Mouse (Mus musculus) stomach, postnatal 0 days (tissue): ENCODE data around the gene Gm17387. TPM values are rescaled to one million over a fixed set of nuclear protein-coding genes. Genes with fewer than 3 reads are reported as not detected.

Experiments
- ATAC-seq: fragments of 200-750 bp; cut with Nextera tagmentation; 2 replicates; pipeline ENCODE4 v1.8.0; 2017; ENCODE audit not compliant: low FRiP score, low TSS enrichment
- DNase-seq: peaks from one replicate; pipeline ENCODE4 v3.0.0-alpha.2; 2016; ENCODE audit warnings: low spot score
- H3K27ac ChIP-seq: fragments of 300-500 bp; sonication (generic); replicated peaks from 2 replicates; pipeline ENCODE4 v1.5.1; 2014; ENCODE audit warnings: mild to moderate bottlenecking, control low read depth
- H3K27me3 ChIP-seq: fragments of 300-500 bp; sonication (generic); 2 replicates; pipeline ENCODE4 v1.6.1; 2014; ENCODE audit warnings: low read length; ENCODE audit not compliant: control insufficient read depth, insufficient read depth
- H3K36me3 ChIP-seq: fragments of 300-500 bp; sonication (generic); 2 replicates; pipeline ENCODE4 v1.6.1; 2014; ENCODE audit warnings: low read length, mixed read lengths; ENCODE audit not compliant: control insufficient read depth, insufficient read depth
- H3K4me1 ChIP-seq: fragments of 300-500 bp; sonication (generic); replicated peaks from 2 replicates; pipeline ENCODE4 v1.6.1; 2014; ENCODE audit warnings: antibody characterized with exemption; ENCODE audit not compliant: control insufficient read depth, insufficient read depth
- H3K4me2 ChIP-seq: fragments of 300-500 bp; sonication (generic); replicated peaks from 2 replicates; pipeline ENCODE4 v1.6.1; 2014; ENCODE audit warnings: low read depth, mild to moderate bottlenecking, control low read depth, moderate library complexity
- H3K4me3 ChIP-seq: fragments of 300-500 bp; sonication (generic); 2 replicates; pipeline ENCODE4 v1.5.1; 2014; ENCODE audit warnings: low read depth, low read length, control low read depth
- H3K9ac ChIP-seq: fragments of 300-500 bp; sonication (generic); 2 replicates; pipeline ENCODE4 v1.6.1; 2014; ENCODE audit warnings: mild to moderate bottlenecking, low read length, control low read depth, mixed read lengths
- H3K9me3 ChIP-seq: fragments of 300-500 bp; sonication (generic); 2 replicates; pipeline ENCODE4 v1.6.1; 2016; ENCODE audit warnings: low read length; ENCODE audit not compliant: control insufficient read depth
- CTCF ChIP-seq: IDR thresholded peaks from 2 replicates; pipeline ENCODE4 v1.5.1; 2016; ENCODE audit warnings: antibody characterized with exemption, low read depth, mild to moderate bottlenecking, moderate library complexity
- EP300 ChIP-seq: optimal IDR thresholded peaks from 2 replicates; pipeline ENCODE3; 2016; ENCODE audit warnings: antibody characterized with exemption
- WGBS: fragments of 180-500 bp; shearing (Covaris S2); extraction: QIAGEN DNeasy Blood & Tissue Kit; methylation state at CpG from one replicate; pipeline ENCODE4 v1.1.7; 2014; 5-methylcytosine and 5-hydroxymethylcytosine counted together
- polyA plus RNA-seq: library from polyadenylated mRNA; unstranded; fragments of >200 nt; fragmentation: Nextera tagmentation; extraction: Ambion mirVana; gene quantifications from 2 replicates; pipeline ENCODE4 v1.2.1, GENCODE M21; 2015

The Gm17387 gene
- polyA plus RNA-seq, 1 experiment from 2014 or later: not detected

DNA sequence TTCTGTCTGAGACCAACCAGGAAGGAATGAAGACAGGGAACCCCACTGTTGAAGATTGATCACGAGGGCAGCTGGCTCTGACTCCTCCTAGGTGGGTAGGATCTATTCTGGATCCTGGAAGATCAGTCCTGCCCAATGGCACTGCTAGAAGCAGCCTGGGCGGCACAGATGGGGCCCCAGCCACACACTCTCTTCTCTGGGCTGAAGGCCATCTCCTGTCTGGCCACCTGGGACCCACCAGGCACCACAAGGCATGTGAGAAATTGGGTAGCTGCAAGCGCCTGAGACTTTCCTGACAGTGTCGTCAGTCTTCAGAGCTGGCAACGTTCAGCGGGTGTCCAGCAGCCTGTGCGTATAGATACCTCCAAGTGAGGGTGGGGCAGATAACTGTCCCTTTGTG lies 33.6 kb downstream of the Gm17387 start:
- no peaks in the 10 kb centered on the region for H3K36me3 ChIP-seq
- no peak for DNase-seq
- no peaks in the 10 kb centered on the region for H3K27me3 ChIP-seq
- H3K4me3 ChIP-seq: no peak overlapping the region
- ATAC-seq: no peak
- no peaks in the 10 kb centered on the region for H3K9me3 ChIP-seq
- 82% methylated on average over 7 of the region's 7 CpGs for WGBS
- TF ChIP-seq CTCF (no peak), EP300 (no peak)
- no peak overlapping the region for H3K9ac ChIP-seq
- no peak overlapping the region for H3K4me2 ChIP-seq
- H3K4me1 ChIP-seq: 0 out of 2 replicates have a peak, but pooled peaks cover 4% of the 10 kb centered on the region
- no peak overlapping the region for H3K27ac ChIP-seq

DNA sequence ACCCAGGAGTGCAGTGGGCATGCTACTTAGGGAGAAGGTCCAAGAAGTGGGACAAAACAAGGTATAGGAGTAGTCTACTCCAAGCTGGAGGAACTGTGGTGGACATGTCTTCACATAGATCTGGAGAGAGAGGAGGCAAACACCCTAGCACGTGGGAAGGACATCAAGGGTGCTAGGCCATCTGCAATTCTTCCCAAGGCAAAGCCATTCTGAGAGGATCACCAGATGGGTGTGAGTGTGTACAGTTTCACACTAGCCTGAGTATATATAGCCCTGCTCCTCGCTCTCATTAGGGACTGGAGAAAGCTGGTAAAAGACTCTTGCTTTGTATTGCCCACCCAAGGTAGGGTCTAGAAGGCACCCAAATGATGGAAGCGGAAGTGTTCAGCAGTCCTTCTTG lies 34.4 kb downstream of the Gm17387 start:
- H3K27ac ChIP-seq: no peak overlapping the region
- no peak overlapping the region for H3K9ac ChIP-seq
- WGBS: 93% methylated on average over 3 of the region's 3 CpGs
- H3K36me3 ChIP-seq: no peaks in the 10 kb centered on the region
- ATAC-seq: no peak
- no peaks in the 10 kb centered on the region for H3K27me3 ChIP-seq
- no peak overlapping the region for H3K4me2 ChIP-seq
- 0 out of 2 replicates have a peak, but pooled peaks cover 4% of the 10 kb centered on the region for H3K4me1 ChIP-seq
- H3K4me3 ChIP-seq: no peak overlapping the region
- no peak for TF ChIP-seq EP300
- no peak for TF ChIP-seq CTCF
- H3K9me3 ChIP-seq: no peaks in the 10 kb centered on the region
- no peak for DNase-seq

- ATAC-seq: peak; percentile 68
- Histone ChIP-seq H3K36me3 (no peaks in the 10 kb centered on the region), H3K4me1 (0 out of 2 replicates have a peak, but pooled peaks cover 4% of the 10 kb centered on the region), H3K27ac (no peak overlapping the region), H3K9me3 (no peaks in the 10 kb centered on the region), H3K9ac (no peak overlapping the region), H3K27me3 (no peaks in the 10 kb centered on the region), H3K4me2 (no peak overlapping the region), H3K4me3 (no peak overlapping the region)
- DNase-seq: peak; percentile 73
- WGBS: 60% methylated on average over 7 of the region's 7 CpGs
- TF ChIP-seq EP300: no peak
- TF ChIP-seq CTCF: no peak
Observed at GRCm38 (mm10) chr7:141064175-141064574, 35.2 kb downstream of the Gm17387 start.

GRCm38 (mm10) chr7:141064576-141064975 lies 35.6 kb downstream of the Gm17387 start:
- H3K4me3 ChIP-seq: no peak overlapping the region
- no peak overlapping the region for H3K4me2 ChIP-seq
- TF ChIP-seq CTCF (no peak), EP300 (no peak)
- ATAC-seq: no peak
- no peak overlapping the region for H3K27ac ChIP-seq
- H3K9ac ChIP-seq: no peak overlapping the region
- no peaks in the 10 kb centered on the region for H3K9me3 ChIP-seq
- no peaks in the 10 kb centered on the region for H3K36me3 ChIP-seq
- no peaks in the 10 kb centered on the region for H3K27me3 ChIP-seq
- WGBS: 81% methylated on average over 7 of the region's 7 CpGs
- H3K4me1 ChIP-seq: 0 out of 2 replicates have a peak, but pooled peaks cover 4% of the 10 kb centered on the region
- no peak for DNase-seq

- ATAC-seq (no peak), DNase-seq (no peak)
- WGBS: 80% methylated on average over 19 of the region's 19 CpGs
- Histone ChIP-seq H3K36me3 (no peaks in the 10 kb centered on the region), H3K27ac (no peak overlapping the region), H3K4me3 (no peak overlapping the region), H3K4me2 (no peak overlapping the region), H3K4me1 (no peaks in the 10 kb centered on the region), H3K9me3 (no peaks in the 10 kb centered on the region), H3K9ac (no peak overlapping the region), H3K27me3 (no peaks in the 10 kb centered on the region)
- no peak for TF ChIP-seq CTCF
- no peak for TF ChIP-seq EP300
Observed at GRCm38 (mm10) chr7:141068351-141068750, 39.4 kb downstream of the Gm17387 start.

- Histone ChIP-seq H3K4me2 (peak overlapping the region; percentile 57), H3K36me3 (no peaks in the 10 kb centered on the region), H3K4me1 (no peaks in the 10 kb centered on the region), H3K4me3 (peak overlapping the region; percentile 35), H3K27ac (no peak overlapping the region), H3K27me3 (no peaks in the 10 kb centered on the region), H3K9me3 (no peaks in the 10 kb centered on the region), H3K9ac (peak overlapping the region; percentile 48; the same call in 1 of the 2 replicates)
- peak; percentile 15; the same call in 1 of the 2 replicates for ATAC-seq
- DNase-seq: peak; percentile 84
- peak; percentile 93 for TF ChIP-seq CTCF
- TF ChIP-seq EP300: no peak
- 4% methylated on average over 50 of the region's 51 CpGs for WGBS
Observed at GRCm38 (mm10) chr7:141070058-141070862, 41.3 kb downstream of the Gm17387 start.
